Mouse (Mus musculus): ENCODE data around the gene Lifr. TPM values are rescaled to one million over a fixed set of nuclear protein-coding genes. Genes with fewer than 3 reads are reported as not detected.
A peak's percentile ranks its signal among the peaks of the same experiment; 100 is the strongest.

Lifr gene
- polyA plus RNA-seq, 1 experiment, result 23.5 TPM

DNA sequence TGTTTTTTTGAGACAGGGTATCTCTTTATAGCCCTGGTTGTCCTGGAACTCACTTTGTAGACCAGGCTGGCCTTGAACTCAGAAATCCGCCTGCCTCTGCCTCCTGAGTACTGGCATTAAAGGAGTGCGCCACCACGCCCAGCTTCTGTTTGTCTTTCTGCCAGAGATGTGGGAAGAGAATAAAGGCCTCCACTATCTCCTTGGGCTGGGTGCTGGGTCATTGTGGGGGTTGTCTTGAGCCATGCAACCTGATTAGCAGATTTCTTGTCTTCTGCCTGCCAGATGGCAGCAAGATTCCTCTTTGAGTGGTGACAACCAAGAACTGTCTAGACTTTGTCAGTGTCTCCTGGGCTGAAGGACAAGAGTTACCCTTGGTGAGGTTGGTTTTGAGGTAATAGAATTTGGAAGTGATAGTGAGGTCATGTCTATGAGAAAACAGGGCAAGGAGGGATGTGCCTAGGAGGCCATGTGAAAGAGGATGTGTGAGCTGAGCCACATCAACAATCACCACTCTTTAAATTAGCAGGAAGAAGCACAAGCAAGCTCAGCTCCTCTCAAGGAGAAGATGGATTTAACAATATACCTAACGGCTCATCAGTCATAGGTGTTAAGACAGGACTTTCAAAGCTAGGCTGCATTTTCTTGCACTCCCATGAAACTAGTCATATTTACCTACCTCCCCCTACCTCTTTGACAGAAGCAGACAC is 10.6 kb upstream of the Lifr start:
- Histone ChIP-seq H3K27ac (ENCODE audit: insufficient read depth, low read length) (no peak overlapping the region), H3K4me3 (ENCODE audit: insufficient read depth, low read length) (no peak overlapping the region), H3K4me1 (ENCODE audit: control insufficient read depth, insufficient read depth, low read length) (no peaks in the 10 kb centered on the region)
- TF ChIP-seq CTCF (IDR thresholded peaks at IDR 0.05; ENCODE audit: borderline replicate concordance, insufficient read depth, low read length), result no peak
- TF ChIP-seq POLR2A (IDR thresholded peaks at IDR 0.05; ENCODE audit: low read depth, low read length), result no peak

GRCm38 (mm10) chr15:7080916-7081626 is 9.3 kb upstream of the Lifr start:
- Histone ChIP-seq H3K27ac (ENCODE audit: insufficient read depth, low read length) (no peak overlapping the region), H3K4me1 (ENCODE audit: control insufficient read depth, insufficient read depth, low read length) (no peaks in the 10 kb centered on the region), H3K4me3 (ENCODE audit: insufficient read depth, low read length) (no peak overlapping the region)
- TF ChIP-seq POLR2A (IDR thresholded peaks at IDR 0.05; ENCODE audit: low read depth, low read length) (no peak), CTCF (IDR thresholded peaks at IDR 0.05; ENCODE audit: borderline replicate concordance, insufficient read depth, low read length) (no peak)

DNA sequence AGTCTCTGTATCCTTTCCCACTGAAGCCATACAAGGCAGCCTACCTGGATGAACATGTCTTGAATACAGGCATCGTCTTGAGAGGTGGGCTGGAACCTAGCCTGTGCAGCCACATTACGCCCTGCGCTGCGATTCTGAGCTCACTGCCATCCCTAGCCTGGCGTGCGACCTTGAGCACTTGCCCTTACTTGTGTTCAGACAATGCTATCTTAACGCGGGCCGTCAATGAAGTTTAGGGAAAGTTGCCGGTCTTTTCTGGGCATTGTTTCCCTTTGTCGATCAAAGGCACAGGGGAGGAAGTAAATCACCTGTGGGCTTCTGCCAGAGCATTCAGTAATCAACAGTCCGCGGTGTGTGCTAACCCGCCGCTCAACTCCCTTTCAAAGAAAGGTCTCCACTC is 8.6 kb upstream of the Lifr start:
- Histone ChIP-seq H3K27ac (ENCODE audit: insufficient read depth, low read length) (no peak overlapping the region), H3K4me1 (ENCODE audit: control insufficient read depth, insufficient read depth, low read length) (no peaks in the 10 kb centered on the region), H3K4me3 (ENCODE audit: insufficient read depth, low read length) (no peak overlapping the region)
- TF ChIP-seq CTCF (IDR thresholded peaks at IDR 0.05; ENCODE audit: borderline replicate concordance, insufficient read depth, low read length) (no peak), POLR2A (IDR thresholded peaks at IDR 0.05; ENCODE audit: low read depth, low read length) (no peak)

- Histone ChIP-seq H3K27ac (ENCODE audit: insufficient read depth, low read length) (no peak overlapping the region), H3K4me3 (ENCODE audit: insufficient read depth, low read length) (no peak overlapping the region), H3K4me1 (ENCODE audit: control insufficient read depth, insufficient read depth, low read length) (no peaks in the 10 kb centered on the region)
- no peak for TF ChIP-seq CTCF (IDR thresholded peaks at IDR 0.05; ENCODE audit: borderline replicate concordance, insufficient read depth, low read length)
- TF ChIP-seq POLR2A (IDR thresholded peaks at IDR 0.05; ENCODE audit: low read depth, low read length), result no peak
These were observed 7.5 kb upstream of the Lifr start for GRCm38 (mm10) chr15:7082901-7083300.

- H3K4me1 ChIP-seq (ENCODE audit: control insufficient read depth, insufficient read depth, low read length), result no peaks in the 10 kb centered on the region
- TF ChIP-seq CTCF (IDR thresholded peaks at IDR 0.05; ENCODE audit: borderline replicate concordance, insufficient read depth, low read length) (no peak), POLR2A (IDR thresholded peaks at IDR 0.05; ENCODE audit: low read depth, low read length) (no peak)
- H3K4me3 ChIP-seq (ENCODE audit: insufficient read depth, low read length), result no peak overlapping the region
- no peak overlapping the region for H3K27ac ChIP-seq (ENCODE audit: insufficient read depth, low read length)
These were observed 5.5 kb upstream of the Lifr start for GRCm38 (mm10) chr15:7084780-7085497.

DNA sequence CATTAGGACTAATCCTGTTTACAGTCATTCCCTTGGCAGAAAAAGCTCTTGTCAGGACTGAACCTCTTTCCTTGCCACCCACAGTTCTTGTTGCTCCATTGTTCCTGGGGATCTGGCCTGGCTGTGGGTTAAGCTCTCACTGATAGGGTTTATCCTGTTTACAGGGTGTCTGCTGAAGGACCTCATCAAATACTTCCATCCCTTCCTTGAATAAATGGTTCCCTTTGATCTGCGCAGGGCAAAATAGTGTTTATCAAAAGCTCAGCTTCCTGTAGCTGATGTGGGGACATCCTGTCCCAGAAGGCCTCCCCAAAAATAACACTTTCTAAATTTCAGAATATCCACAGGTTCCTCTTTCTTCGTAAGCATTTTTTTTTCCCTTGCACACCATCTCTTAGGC is 1.7 kb upstream of the Lifr start:
- Histone ChIP-seq H3K27ac (ENCODE audit: insufficient read depth, low read length) (no peak overlapping the region), H3K4me1 (ENCODE audit: control insufficient read depth, insufficient read depth, low read length) (peaks cover 8% of the 10 kb centered on the region), H3K4me3 (ENCODE audit: insufficient read depth, low read length) (no peak overlapping the region)
- TF ChIP-seq CTCF (IDR thresholded peaks at IDR 0.05; ENCODE audit: borderline replicate concordance, insufficient read depth, low read length) (no peak), POLR2A (IDR thresholded peaks at IDR 0.05; ENCODE audit: low read depth, low read length) (no peak)

DNA sequence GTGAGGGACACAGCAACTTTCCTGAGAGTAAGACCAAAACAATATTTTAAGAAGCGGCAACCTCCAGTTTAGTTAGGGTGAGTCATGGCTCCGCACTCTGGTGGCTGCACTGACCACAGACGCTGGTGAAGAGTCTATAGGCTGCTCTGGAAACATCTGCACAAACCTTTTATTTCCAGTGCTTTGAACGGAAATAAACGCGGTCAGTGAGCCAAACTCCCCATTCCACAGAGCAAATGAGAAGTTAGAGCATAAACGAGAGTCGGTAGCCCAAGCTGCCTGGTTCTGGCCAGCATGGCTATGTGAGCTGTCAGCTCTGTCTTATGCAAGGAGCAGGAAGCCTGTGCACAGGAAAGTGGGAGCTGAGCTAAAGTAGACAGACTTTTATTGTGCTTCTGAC is 1.9 kb downstream of the Lifr start:
- Histone ChIP-seq H3K4me1 (ENCODE audit: control insufficient read depth, insufficient read depth, low read length) (peaks cover 8% of the 10 kb centered on the region), H3K4me3 (ENCODE audit: insufficient read depth, low read length) (no peak overlapping the region), H3K27ac (ENCODE audit: insufficient read depth, low read length) (peak overlapping the region; percentile 52)
- TF ChIP-seq CTCF (IDR thresholded peaks at IDR 0.05; ENCODE audit: borderline replicate concordance, insufficient read depth, low read length) (no peak), POLR2A (IDR thresholded peaks at IDR 0.05; ENCODE audit: low read depth, low read length) (no peak)

- Histone ChIP-seq H3K27ac (ENCODE audit: insufficient read depth, low read length) (no peak overlapping the region), H3K4me1 (ENCODE audit: control insufficient read depth, insufficient read depth, low read length) (peaks cover 4% of the 10 kb centered on the region), H3K4me3 (ENCODE audit: insufficient read depth, low read length) (no peak overlapping the region)
- TF ChIP-seq CTCF (IDR thresholded peaks at IDR 0.05; ENCODE audit: borderline replicate concordance, insufficient read depth, low read length) (no peak), POLR2A (IDR thresholded peaks at IDR 0.05; ENCODE audit: low read depth, low read length) (no peak)
These were observed 9.0 kb downstream of the Lifr start for GRCm38 (mm10) chr15:7099406-7099805.

DNA sequence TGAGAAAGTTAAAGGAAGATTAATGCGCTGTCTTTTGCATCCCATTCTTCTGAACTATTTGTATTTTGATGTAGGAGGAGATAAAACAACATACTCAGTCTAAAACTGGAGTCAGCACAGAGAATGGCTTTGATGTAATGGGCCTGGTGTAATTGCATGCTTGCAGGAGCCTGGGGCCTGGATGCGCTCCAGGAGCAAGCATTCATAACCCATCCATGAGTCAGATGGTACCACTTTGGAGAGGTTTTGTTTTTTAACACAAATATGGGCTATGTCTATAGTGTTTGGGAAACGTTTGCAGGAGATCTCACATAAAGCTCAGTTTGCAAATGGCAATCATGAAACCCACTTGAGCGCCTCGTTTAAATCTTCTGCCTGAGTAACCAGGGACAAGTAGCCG is 9.8 kb downstream of the Lifr start:
- H3K4me3 ChIP-seq (ENCODE audit: insufficient read depth, low read length), result no peak overlapping the region
- no peak overlapping the region for H3K27ac ChIP-seq (ENCODE audit: insufficient read depth, low read length)
- TF ChIP-seq POLR2A (IDR thresholded peaks at IDR 0.05; ENCODE audit: low read depth, low read length) (no peak), CTCF (IDR thresholded peaks at IDR 0.05; ENCODE audit: borderline replicate concordance, insufficient read depth, low read length) (no peak)
- H3K4me1 ChIP-seq (ENCODE audit: control insufficient read depth, insufficient read depth, low read length), result peaks cover 4% of the 10 kb centered on the region

DNA sequence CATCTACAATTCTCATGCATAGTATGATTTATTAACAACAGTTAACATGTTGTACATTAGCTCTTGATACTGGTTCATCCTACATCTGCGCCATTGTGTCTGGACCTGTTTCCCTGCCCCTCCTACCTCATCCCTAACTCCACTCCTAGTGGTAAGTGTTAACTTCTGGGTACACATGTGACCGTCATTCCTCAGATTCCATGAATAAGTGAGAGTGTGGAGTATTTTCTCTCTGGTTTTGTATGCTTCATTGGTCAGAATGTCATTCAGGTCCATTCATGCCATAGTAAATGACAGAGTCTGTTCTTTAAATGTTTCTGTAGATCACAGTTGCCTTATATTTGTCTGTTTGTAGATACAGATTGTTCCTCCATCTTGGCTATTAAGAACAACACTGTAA is 12.6 kb downstream of the Lifr start:
- no peak for TF ChIP-seq POLR2A (IDR thresholded peaks at IDR 0.05; ENCODE audit: low read depth, low read length)
- no peak for TF ChIP-seq CTCF (IDR thresholded peaks at IDR 0.05; ENCODE audit: borderline replicate concordance, insufficient read depth, low read length)
- no peak overlapping the region for H3K27ac ChIP-seq (ENCODE audit: insufficient read depth, low read length)
- peaks cover 4% of the 10 kb centered on the region for H3K4me1 ChIP-seq (ENCODE audit: control insufficient read depth, insufficient read depth, low read length)
- H3K4me3 ChIP-seq (ENCODE audit: insufficient read depth, low read length), result no peak overlapping the region

All from embryonic fibroblast, embryonic 13.5 days (primary cell).